Mouse (Mus musculus): ENCODE data around the gene Ctsll3. TPM values are rescaled to one million over a fixed set of nuclear protein-coding genes. Genes with fewer than 3 reads are reported as not detected.

The Ctsll3 gene
- total RNA-seq (2021): not detected
- long read RNA-seq, experiment 1: 0 reads
- long read RNA-seq, experiment 2: 0 reads

- no peak for DNase-seq
Observed at GRCm38 (mm10) chr13:60802749-60803148, at the start of gene Ctsll3. Gene Ctsll3 (minus strand): TSS chr13:60802849.

- DNase-seq: no peak
Observed at GRCm38 (mm10) chr13:60848241-60849120, 45.8 kb upstream of the Ctsll3 start.

GRCm38 (mm10) chr13:60843153-60843552, 40.5 kb upstream of the Ctsll3 start:
- no peak for DNase-seq

- no peak for DNase-seq
Observed at GRCm38 (mm10) chr13:60842703-60843102, 40.1 kb upstream of the Ctsll3 start.

- DNase-seq: no peak
Observed at GRCm38 (mm10) chr13:60839353-60839902, 36.8 kb upstream of the Ctsll3 start.

GRCm38 (mm10) chr13:60826052-60826451, 23.4 kb upstream of the Ctsll3 start:
- DNase-seq: no peak

GRCm38 (mm10) chr13:60820486-60821175, 18.0 kb upstream of the Ctsll3 start:
- no peak for DNase-seq

GRCm38 (mm10) chr13:60819469-60819868, 16.8 kb upstream of the Ctsll3 start:
- no peak for DNase-seq

- no peak for DNase-seq
Observed at GRCm38 (mm10) chr13:60813722-60814121, 11.1 kb upstream of the Ctsll3 start.

GRCm38 (mm10) chr13:60812768-60813167, 10.1 kb upstream of the Ctsll3 start:
- no peak for DNase-seq

- DNase-seq: no peak
Observed at GRCm38 (mm10) chr13:60809690-60810089, 7.0 kb upstream of the Ctsll3 start.

GRCm38 (mm10) chr13:60789466-60789865, 13.2 kb downstream of the Ctsll3 start:
- DNase-seq: no peak

GRCm38 (mm10) chr13:60786264-60786663, 16.4 kb downstream of the Ctsll3 start, which contains the start of gene BC051665:
Gene BC051665 (minus strand): TSS chr13:60786364.
- DNase-seq: no peak

- no peak for DNase-seq
Observed at GRCm38 (mm10) chr13:60783301-60783700, 19.3 kb downstream of the Ctsll3 start.

- no peak for DNase-seq
Observed at GRCm38 (mm10) chr13:60780534-60780933, 22.1 kb downstream of the Ctsll3 start.

- no peak for DNase-seq
Observed at GRCm38 (mm10) chr13:60761161-60761560, 41.5 kb downstream of the Ctsll3 start.

- no peak for DNase-seq
Observed at GRCm38 (mm10) chr13:60760392-60760791, 42.3 kb downstream of the Ctsll3 start.

GRCm38 (mm10) chr13:60759136-60759535, 43.5 kb downstream of the Ctsll3 start:
- DNase-seq: no peak

GRCm38 (mm10) chr13:60757292-60757691, 45.4 kb downstream of the Ctsll3 start:
- DNase-seq: no peak

GRCm38 (mm10) chr13:60755251-60755650, 47.4 kb downstream of the Ctsll3 start:
- DNase-seq: no peak

- DNase-seq: no peak
Observed at GRCm38 (mm10) chr13:60753216-60753615, 49.4 kb downstream of the Ctsll3 start.

- DNase-seq: no peak
Observed at GRCm38 (mm10) chr13:60750930-60751329, 51.7 kb downstream of the Ctsll3 start.

GRCm38 (mm10) chr13:60748556-60748955, 54.1 kb downstream of the Ctsll3 start:
- no peak for DNase-seq

Measured in gastrocnemius, postnatal 25 days (tissue).